Mouse (Mus musculus) fibroblast of lung, adult 2 months (primary cell): Measurements from ENCODE around the gene Spata4.
"Not testable (repeated sequence)": the region's sequence is repeated elsewhere in the genome, so short reads cannot be mapped to it uniquely, and the experiment has no call there.

Source experiments
- DNase-seq: peaks from one replicate; pipeline ENCODE4 v3.0.0-alpha.2; 2011; ENCODE audit warnings: low read depth

The Spata4 gene

GRCm38 (mm10) chr8:54600671-54601251 lies at the start of gene Spata4:
TSS of gene Spata4 (plus strand) at chr8:54600781.
- DNase-seq, result peak; percentile 69

GRCm38 (mm10) chr8:54554921-54555320 lies 45.7 kb upstream of the Spata4 start:
- no peak for DNase-seq

GRCm38 (mm10) chr8:54562137-54562536 lies 38.4 kb upstream of the Spata4 start:
- no peak for DNase-seq

- no peak for DNase-seq
These were observed 35.4 kb upstream of the Spata4 start for GRCm38 (mm10) chr8:54565181-54565580.

GRCm38 (mm10) chr8:54565603-54566260 lies 34.8 kb upstream of the Spata4 start:
- no peak for DNase-seq

- no peak for DNase-seq
These were observed 33.4 kb upstream of the Spata4 start for GRCm38 (mm10) chr8:54567168-54567567.

- DNase-seq, result no peak
These were observed 29.7 kb upstream of the Spata4 start for GRCm38 (mm10) chr8:54570618-54571609.

- DNase-seq, result no peak
These were observed 19.1 kb upstream of the Spata4 start for GRCm38 (mm10) chr8:54581436-54581835.

GRCm38 (mm10) chr8:54582886-54583285 lies 17.7 kb upstream of the Spata4 start:
- DNase-seq, result no peak

GRCm38 (mm10) chr8:54594634-54595033 lies 5.9 kb upstream of the Spata4 start:
- no peak for DNase-seq

- DNase-seq, result no peak
These were observed 4.5 kb upstream of the Spata4 start for GRCm38 (mm10) chr8:54596051-54596450.

- DNase-seq, result no peak
These were observed 3.6 kb upstream of the Spata4 start for GRCm38 (mm10) chr8:54596940-54597339.

GRCm38 (mm10) chr8:54597386-54597785 lies 3.2 kb upstream of the Spata4 start:
- DNase-seq, result no peak

- no peak for DNase-seq
These were observed 2.9 kb downstream of the Spata4 start for GRCm38 (mm10) chr8:54603440-54603839.

GRCm38 (mm10) chr8:54609336-54609735 lies 8.8 kb downstream of the Spata4 start:
- peak; percentile 80 for DNase-seq

GRCm38 (mm10) chr8:54610238-54610637 lies 9.7 kb downstream of the Spata4 start:
- peak; percentile 99 for DNase-seq

GRCm38 (mm10) chr8:54616710-54617109 lies 16.1 kb downstream of the Spata4 start:
- not testable (repeated sequence) for DNase-seq

- no peak for DNase-seq
These were observed 38.1 kb downstream of the Spata4 start for GRCm38 (mm10) chr8:54638634-54639033.
